In the genomic region with DNA sequence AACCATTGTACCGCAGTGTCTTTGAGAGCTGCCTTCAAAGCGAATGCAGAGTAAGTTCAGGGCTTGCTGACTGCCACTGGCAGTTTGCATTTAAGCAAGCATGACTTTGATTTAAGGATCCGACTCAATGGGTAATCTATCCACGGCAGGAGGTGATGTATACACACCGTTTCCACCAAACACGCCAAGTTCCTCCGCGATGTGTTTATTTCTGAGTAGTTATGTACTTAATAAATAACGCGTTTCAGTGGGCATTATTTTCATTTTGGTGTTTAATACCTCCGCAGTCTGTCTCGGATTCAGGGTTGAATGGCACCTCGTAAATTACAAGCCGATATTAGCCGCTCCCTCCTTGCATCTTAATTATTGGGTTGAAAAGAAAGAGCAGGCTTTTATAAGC, we compare ENCODE assay signal across 27 mouse cellular contexts.
DNase-seq lines count a peak whose midpoint lies in the region; ATAC-seq and TF ChIP-seq lines count a peak whose summit lies in the region.
"Had no signal": no experiment of that assay in that cellular context is flagged by ENCODE, and none has a peak within 500 bp of the region (broad histone marks: within the 10 kb centered on the region; RNA-seq: fewer than 3 reads in every experiment).

No protein-coding gene starts in this region.

- H3K27me3 ChIP-seq in forebrain, embryonic 14.5 days (replicated peaks; ENCODE audit: control insufficient read depth, insufficient read depth, low read length) = peaks cover 16% of the 10 kb centered on the region; the same call in 1 of the 2 replicates
- 0 out of 2 replicates have a peak, but pooled peaks cover 4% of the 10 kb centered on the region for H3K27me3 ChIP-seq in forebrain, embryonic 16.5 days (replicated peaks; ENCODE audit: control insufficient read depth, insufficient read depth, low read length)
- H3K27me3 ChIP-seq in kidney, postnatal 0 days (ENCODE audit: insufficient read depth, low read length) = 0 out of 2 replicates have a peak, but pooled peaks cover 2% of the 10 kb centered on the region
- peaks cover 13% of the 10 kb centered on the region; the same call in 1 of the 2 replicates for H3K27me3 ChIP-seq in kidney, embryonic 16.5 days (ENCODE audit: insufficient read depth, low read length)
- H3K27me3 ChIP-seq in limb, embryonic 12.5 days = peaks cover 94% of the 10 kb centered on the region
- H3K27me3 ChIP-seq: embryonic facial prominence, embryonic 12.5 days; Patski had no signal

- H3K27ac ChIP-seq in forebrain, embryonic 14.5 days (ENCODE audit: low read depth, low read length) = no peak overlapping the region
- H3K27ac ChIP-seq in forebrain, embryonic 16.5 days (ENCODE audit: low read length) = no peak overlapping the region
- H3K27ac ChIP-seq in kidney, postnatal 0 days = no peak overlapping the region
- no peak overlapping the region for H3K27ac ChIP-seq in kidney, embryonic 16.5 days (ENCODE audit: low read length)
- H3K27ac ChIP-seq in limb, embryonic 12.5 days = no peak overlapping the region
- H3K27ac ChIP-seq: embryonic facial prominence, embryonic 12.5 days; hindbrain, postnatal 0 days; intestine, embryonic 15.5 days; left cerebral cortex, adult 2 months; liver, embryonic 14.5 days; macrophage; midbrain, embryonic 13.5 days had no signal

- TF ChIP-seq CTCF in kidney, postnatal 0 days (IDR thresholded peaks at IDR 0.05; ENCODE audit: low read depth) = no peak

- no peaks in the 10 kb centered on the region for H3K9me3 ChIP-seq in forebrain, embryonic 14.5 days (replicated peaks; ENCODE audit: control insufficient read depth, low read length)
- no peaks in the 10 kb centered on the region for H3K9me3 ChIP-seq in forebrain, embryonic 16.5 days (ENCODE audit: control insufficient read depth, low read length)
- H3K9me3 ChIP-seq in kidney, postnatal 0 days (replicated peaks; ENCODE audit: low read length) = no peaks in the 10 kb centered on the region
- H3K9me3 ChIP-seq in kidney, embryonic 16.5 days (ENCODE audit: low read length) = no peaks in the 10 kb centered on the region
- no peaks in the 10 kb centered on the region for H3K9me3 ChIP-seq in limb, embryonic 12.5 days
- H3K9me3 ChIP-seq: embryonic facial prominence, embryonic 12.5 days; intestine, embryonic 15.5 days; midbrain, embryonic 13.5 days had no signal

- WGBS in forebrain, embryonic 14.5 days = 24% methylated on average over 15 of the region's 15 CpGs
- 30% methylated on average over 15 of the region's 15 CpGs for WGBS in forebrain, embryonic 16.5 days
- WGBS in kidney, postnatal 0 days = 23% methylated on average over 15 of the region's 15 CpGs
- WGBS in kidney, embryonic 16.5 days = 21% methylated on average over 15 of the region's 15 CpGs
- WGBS in limb, embryonic 12.5 days = 10% methylated on average over 15 of the region's 15 CpGs

- no peak for ATAC-seq in forebrain, embryonic 14.5 days
- ATAC-seq in forebrain, embryonic 16.5 days = no peak
- no peak for ATAC-seq in kidney, postnatal 0 days (replicated peaks; ENCODE audit: low FRiP score, low read depth)
- no peak for ATAC-seq in kidney, embryonic 16.5 days (ENCODE audit: low FRiP score, low TSS enrichment)
- ATAC-seq in limb, embryonic 12.5 days (ENCODE audit: insufficient number of reproducible peaks, insufficient read depth, low FRiP score, low TSS enrichment, low read depth) = no peak
- ATAC-seq: hindbrain, postnatal 0 days; intestine, embryonic 15.5 days; midbrain, embryonic 13.5 days; Patski had no signal

- DNase-seq in forebrain, embryonic 14.5 days (ENCODE audit: low spot score) = no peak
- no peak for DNase-seq in kidney, postnatal 0 days (ENCODE audit: low spot score)
- peak; percentile 26 for DNase-seq in embryo, embryonic 10.5 days (ENCODE audit: low spot score)
- no peak for DNase-seq in heart, postnatal 14 days
- DNase-seq in layer of hippocampus, adult 9-10 months (ENCODE audit: low spot score) = no peak
- DNase-seq: adrenal gland, postnatal 14 days; cerebellum, adult 11-12 months; cerebellum, postnatal 10 days; gastrocnemius, postnatal 14 days; kidney, adult 2 months; liver; lung, adult 2 months; lung, postnatal 10 days; retina, postnatal 1 day; right cerebral cortex, postnatal 14 days; thymus, postnatal 14 days had no signal

- no peaks in the 10 kb centered on the region for H3K36me3 ChIP-seq in forebrain, embryonic 14.5 days (ENCODE audit: control insufficient read depth, insufficient read depth, low read length)
- no peaks in the 10 kb centered on the region for H3K36me3 ChIP-seq in forebrain, embryonic 16.5 days (ENCODE audit: control insufficient read depth, insufficient read depth)
- H3K36me3 ChIP-seq in kidney, postnatal 0 days (ENCODE audit: insufficient read depth, low read length) = no peaks in the 10 kb centered on the region
- H3K36me3 ChIP-seq in kidney, embryonic 16.5 days (ENCODE audit: insufficient read depth, low read length) = no peaks in the 10 kb centered on the region
- H3K36me3 ChIP-seq in limb, embryonic 12.5 days = no peaks in the 10 kb centered on the region
- H3K36me3 ChIP-seq: embryonic facial prominence, embryonic 12.5 days; intestine, embryonic 15.5 days; midbrain, embryonic 13.5 days had no signal

- no peak overlapping the region for H3K4me3 ChIP-seq in forebrain, embryonic 14.5 days (ENCODE audit: low read depth, low read length)
- no peak overlapping the region for H3K4me3 ChIP-seq in forebrain, embryonic 16.5 days (replicated peaks; ENCODE audit: low read length)
- H3K4me3 ChIP-seq in kidney, postnatal 0 days (replicated peaks; ENCODE audit: low read depth, low read length) = no peak overlapping the region
- H3K4me3 ChIP-seq in kidney, embryonic 16.5 days (ENCODE audit: low read length) = no peak overlapping the region
- H3K4me3 ChIP-seq in limb, embryonic 12.5 days (replicated peaks) = no peak overlapping the region
- H3K4me3 ChIP-seq: embryonic facial prominence, embryonic 12.5 days; intestine, embryonic 15.5 days; left cerebral cortex, adult 2 months; midbrain, embryonic 13.5 days had no signal

- no peak overlapping the region for H3K4me2 ChIP-seq in forebrain, embryonic 14.5 days (ENCODE audit: low read length)
- no peak overlapping the region for H3K4me2 ChIP-seq in forebrain, embryonic 16.5 days (ENCODE audit: low read length)
- peak overlapping the region; percentile 10; the same call in 1 of the 2 replicates for H3K4me2 ChIP-seq in kidney, postnatal 0 days (ENCODE audit: low read length)
- no peak overlapping the region for H3K4me2 ChIP-seq in kidney, embryonic 16.5 days (replicated peaks; ENCODE audit: low read depth, low read length)
- peak overlapping the region; percentile 9; the same call in 1 of the 2 replicates for H3K4me2 ChIP-seq in limb, embryonic 12.5 days
- H3K4me2 ChIP-seq: embryonic facial prominence, embryonic 12.5 days; intestine, embryonic 15.5 days; midbrain, embryonic 13.5 days had no signal

- H3K4me1 ChIP-seq in forebrain, embryonic 14.5 days (ENCODE audit: control insufficient read depth, insufficient read depth, low read length) = no peaks in the 10 kb centered on the region
- peaks cover 14% of the 10 kb centered on the region for H3K4me1 ChIP-seq in forebrain, embryonic 16.5 days (replicated peaks; ENCODE audit: control insufficient read depth, insufficient read depth, low read length)
- H3K4me1 ChIP-seq in kidney, postnatal 0 days (replicated peaks; ENCODE audit: insufficient read depth, low read length) = peaks cover 6% of the 10 kb centered on the region; the same call in 1 of the 2 replicates
- H3K4me1 ChIP-seq in kidney, embryonic 16.5 days (ENCODE audit: insufficient read depth, low read length) = peaks cover 11% of the 10 kb centered on the region; the same call in 1 of the 2 replicates
- peaks cover 21% of the 10 kb centered on the region for H3K4me1 ChIP-seq in limb, embryonic 12.5 days (replicated peaks)
- H3K4me1 ChIP-seq: intestine, embryonic 15.5 days had no signal

- intact Hi-C loops in heart, postnatal 14 days (cut with DNase I) = no loop called here

- H3K9ac ChIP-seq in forebrain, embryonic 14.5 days (ENCODE audit: low read length) = 0 out of 2 replicates have a peak overlapping the region, but pooled peaks have one; percentile 13
- H3K9ac ChIP-seq in forebrain, embryonic 16.5 days (replicated peaks; ENCODE audit: low read depth, low read length) = no peak overlapping the region
- no peak overlapping the region for H3K9ac ChIP-seq in kidney, postnatal 0 days (ENCODE audit: low read depth, low read length)
- H3K9ac ChIP-seq in kidney, embryonic 16.5 days (replicated peaks; ENCODE audit: low read length) = no peak overlapping the region
- no peak overlapping the region for H3K9ac ChIP-seq in limb, embryonic 12.5 days (replicated peaks)
- H3K9ac ChIP-seq: embryonic facial prominence, embryonic 12.5 days; intestine, embryonic 15.5 days; liver, embryonic 14.5 days; midbrain, embryonic 13.5 days had no signal

Comparison
In these comparisons a context has a peak if more than half of its experiments do, and no peak if none do; other contexts are left out.
1. H3K4me2 ChIP-seq: peak in kidney, postnatal 0 days (single experiment) and limb, embryonic 12.5 days (single experiment); none in forebrain, embryonic 14.5 days (single experiment), forebrain, embryonic 16.5 days (single experiment) and kidney, embryonic 16.5 days (single experiment).